Mouse (Mus musculus): ENCODE results near the gene Rac2.

Gene Rac2

DNA sequence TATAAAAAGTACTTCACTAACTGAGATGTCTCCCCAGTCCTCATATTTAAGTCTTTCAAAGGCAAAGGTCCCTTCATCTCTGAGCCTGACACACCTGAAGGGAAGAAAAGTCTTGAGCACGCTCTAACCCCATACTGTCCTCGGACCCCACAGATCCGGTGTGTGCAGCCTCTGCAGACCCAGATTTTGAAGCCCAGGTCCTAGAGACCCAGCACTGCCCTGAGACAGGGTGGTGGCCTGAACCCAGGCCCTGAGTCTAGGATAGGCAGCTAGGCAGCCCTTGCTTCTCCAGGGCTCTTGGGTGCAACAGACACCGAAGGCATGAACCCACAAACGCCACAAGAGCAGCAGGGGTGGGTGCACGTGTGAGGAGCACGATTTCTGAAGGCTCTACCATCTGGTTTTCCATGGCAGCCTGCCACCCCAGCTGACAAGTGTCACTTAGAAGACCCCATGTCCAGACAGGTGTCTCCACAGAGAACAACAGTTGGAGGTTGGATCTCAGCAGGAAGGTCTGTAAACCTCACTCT, 21.4 kb upstream of the Rac2 start:
- H3K9me3 ChIP-seq (ENCODE audit: low read length), result no peaks in the 10 kb centered on the region
- H3K27me3 ChIP-seq (ENCODE audit: insufficient read depth, low read length), result peaks cover 30% of the 10 kb centered on the region
- no peak overlapping the region for H3K4me3 ChIP-seq (replicated peaks; ENCODE audit: low read length)
- no peaks in the 10 kb centered on the region for H3K36me3 ChIP-seq (ENCODE audit: insufficient read depth, low read length)
- peaks cover 47% of the 10 kb centered on the region for H3K4me1 ChIP-seq (replicated peaks; ENCODE audit: low read depth, low read length)
- TF ChIP-seq NANOG (IDR thresholded peaks at IDR 0.05; ENCODE audit: borderline replicate concordance, low read length), result no peak
- TF ChIP-seq CTCF (conservative IDR thresholded peaks at IDR 0.05; ENCODE audit: low read length), result no peak
- TF ChIP-seq POU5F1 (IDR thresholded peaks at IDR 0.05; ENCODE audit: borderline replicate concordance, low read length), result no peak

DNA sequence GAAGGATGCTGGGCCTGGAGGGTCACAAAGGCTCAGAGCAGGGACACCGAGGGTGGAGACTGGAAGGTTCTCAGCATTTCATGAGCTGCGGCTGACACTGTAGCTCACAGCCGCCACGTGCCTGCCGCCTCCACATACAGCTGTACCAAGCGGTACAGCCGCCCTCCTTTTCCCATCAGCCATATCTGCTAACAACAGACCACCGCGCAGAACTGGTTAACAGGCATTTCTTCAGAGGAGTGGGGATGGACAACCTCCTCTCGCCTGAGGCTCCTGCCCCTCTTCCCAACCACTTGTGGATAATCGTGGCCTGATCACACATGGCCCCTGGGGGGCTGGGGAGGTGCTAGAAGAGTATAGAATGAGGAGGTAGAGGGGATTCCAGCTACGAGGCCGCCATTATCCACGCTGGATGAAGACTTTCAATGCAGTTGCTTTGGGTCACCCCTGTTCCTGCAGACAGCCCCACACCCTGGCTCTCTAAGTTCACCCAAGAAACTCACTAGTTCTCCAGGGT, 19.9 kb upstream of the Rac2 start:
- H3K36me3 ChIP-seq (ENCODE audit: insufficient read depth, low read length), result no peaks in the 10 kb centered on the region
- peaks cover 28% of the 10 kb centered on the region for H3K27me3 ChIP-seq (ENCODE audit: insufficient read depth, low read length)
- peaks cover 53% of the 10 kb centered on the region for H3K4me1 ChIP-seq (replicated peaks; ENCODE audit: low read depth, low read length)
- no peaks in the 10 kb centered on the region for H3K9me3 ChIP-seq (ENCODE audit: low read length)
- peak overlapping the region; percentile 29; the same call in 1 of the 2 replicates for H3K4me3 ChIP-seq (replicated peaks; ENCODE audit: low read length)
- peak; percentile 22 for TF ChIP-seq CTCF (conservative IDR thresholded peaks at IDR 0.05; ENCODE audit: low read length)
- no peak for TF ChIP-seq NANOG (IDR thresholded peaks at IDR 0.05; ENCODE audit: borderline replicate concordance, low read length)
- no peak for TF ChIP-seq POU5F1 (IDR thresholded peaks at IDR 0.05; ENCODE audit: borderline replicate concordance, low read length)

DNA sequence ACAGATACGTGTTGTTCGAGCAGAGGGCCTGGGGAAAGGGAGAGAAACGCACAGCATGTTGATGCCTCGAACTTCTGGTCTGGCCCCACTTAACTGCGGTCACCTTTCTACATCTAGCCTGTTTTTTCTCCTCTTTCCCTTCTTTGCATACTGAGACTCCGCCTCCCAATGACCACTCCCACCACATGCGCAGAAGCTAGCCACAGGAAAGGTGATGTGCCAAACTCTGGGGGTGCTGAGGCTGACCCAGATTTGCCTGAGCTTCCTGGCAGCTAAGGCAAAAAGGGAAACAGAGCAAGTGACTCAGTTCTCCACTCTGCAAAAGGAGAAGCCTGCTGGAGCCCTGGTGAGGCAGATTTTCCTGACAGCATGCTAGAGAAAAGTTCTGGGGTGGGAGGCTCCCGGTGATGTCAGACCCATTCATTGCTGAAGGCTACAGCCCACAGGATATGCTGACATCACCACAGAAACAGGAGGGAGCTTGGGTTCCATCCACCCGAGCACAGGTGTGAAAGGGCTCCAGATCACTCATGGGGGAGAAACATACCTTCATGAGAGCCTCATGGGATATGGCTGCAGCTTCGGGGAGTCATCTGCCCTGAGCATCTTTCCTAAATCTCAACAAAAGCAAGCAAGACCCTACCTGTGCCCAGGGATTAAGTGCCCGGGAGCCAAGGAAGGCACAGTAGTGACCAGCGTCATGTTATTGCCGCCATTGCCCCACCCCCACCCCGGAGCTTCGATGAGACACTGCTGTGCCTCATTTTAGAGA, 19.3 kb upstream of the Rac2 start:
- no peaks in the 10 kb centered on the region for H3K36me3 ChIP-seq (ENCODE audit: insufficient read depth, low read length)
- H3K4me3 ChIP-seq (replicated peaks; ENCODE audit: low read length), result peak overlapping the region; percentile 29; the same call in 1 of the 2 replicates
- peaks cover 53% of the 10 kb centered on the region for H3K4me1 ChIP-seq (replicated peaks; ENCODE audit: low read depth, low read length)
- TF ChIP-seq CTCF (conservative IDR thresholded peaks at IDR 0.05; ENCODE audit: low read length) (no peak), NANOG (IDR thresholded peaks at IDR 0.05; ENCODE audit: borderline replicate concordance, low read length) (no peak), POU5F1 (IDR thresholded peaks at IDR 0.05; ENCODE audit: borderline replicate concordance, low read length) (no peak)
- no peaks in the 10 kb centered on the region for H3K9me3 ChIP-seq (ENCODE audit: low read length)
- peaks cover 28% of the 10 kb centered on the region for H3K27me3 ChIP-seq (ENCODE audit: insufficient read depth, low read length)

DNA sequence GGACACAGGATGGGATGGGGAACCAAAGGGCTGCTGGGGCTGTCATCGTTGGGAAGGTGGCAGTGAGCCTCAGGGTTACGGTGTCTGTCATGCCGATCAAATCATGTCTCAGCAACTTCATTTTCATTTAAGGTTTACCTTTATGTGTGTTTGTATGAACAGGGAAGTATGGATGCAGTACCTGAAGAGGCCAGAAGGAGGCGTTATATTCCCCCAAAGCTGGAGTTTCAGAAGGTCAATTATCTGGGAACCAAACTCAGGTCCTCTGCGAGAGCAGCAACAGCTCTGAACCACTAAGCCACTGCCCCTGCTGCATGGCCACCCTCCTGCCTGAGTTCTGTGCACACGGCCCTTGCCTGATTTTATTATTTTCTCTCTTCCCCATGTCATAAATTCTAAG, 18.2 kb upstream of the Rac2 start:
- TF ChIP-seq POU5F1 (IDR thresholded peaks at IDR 0.05; ENCODE audit: borderline replicate concordance, low read length) (no peak), NANOG (IDR thresholded peaks at IDR 0.05; ENCODE audit: borderline replicate concordance, low read length) (no peak), CTCF (conservative IDR thresholded peaks at IDR 0.05; ENCODE audit: low read length) (peak; percentile 81)
- no peaks in the 10 kb centered on the region for H3K36me3 ChIP-seq (ENCODE audit: insufficient read depth, low read length)
- H3K9me3 ChIP-seq (ENCODE audit: low read length), result peaks cover 6% of the 10 kb centered on the region; the same call in 1 of the 2 replicates
- H3K27me3 ChIP-seq (ENCODE audit: insufficient read depth, low read length), result peaks cover 28% of the 10 kb centered on the region
- peaks cover 56% of the 10 kb centered on the region for H3K4me1 ChIP-seq (replicated peaks; ENCODE audit: low read depth, low read length)
- no peak overlapping the region for H3K4me3 ChIP-seq (replicated peaks; ENCODE audit: low read length)

DNA sequence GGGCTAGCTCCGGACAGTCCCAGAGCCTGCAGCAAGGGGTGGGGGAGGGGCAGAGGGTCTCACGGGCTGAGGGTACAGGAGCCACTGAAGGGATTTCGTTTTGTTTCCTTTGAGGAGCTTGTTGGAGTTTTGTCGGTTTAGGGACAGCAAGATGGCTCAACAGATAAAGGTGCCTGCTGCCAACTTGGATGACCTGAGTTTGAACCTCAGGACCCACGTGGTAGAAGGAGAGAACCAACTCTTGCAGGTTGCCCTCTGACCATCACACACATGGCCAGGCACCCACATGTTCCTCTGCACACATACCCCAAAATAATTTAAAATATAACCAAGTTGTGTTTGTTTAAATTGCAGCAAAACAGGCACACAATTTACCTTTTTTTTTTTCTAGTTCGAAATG, 17.4 kb upstream of the Rac2 start:
- no peak for TF ChIP-seq POU5F1 (IDR thresholded peaks at IDR 0.05; ENCODE audit: borderline replicate concordance, low read length)
- Histone ChIP-seq H3K9me3 (ENCODE audit: low read length) (peaks cover 6% of the 10 kb centered on the region; the same call in 1 of the 2 replicates), H3K36me3 (ENCODE audit: insufficient read depth, low read length) (no peaks in the 10 kb centered on the region), H3K4me1 (replicated peaks; ENCODE audit: low read depth, low read length) (peaks cover 56% of the 10 kb centered on the region), H3K27me3 (ENCODE audit: insufficient read depth, low read length) (peaks cover 28% of the 10 kb centered on the region), H3K4me3 (replicated peaks; ENCODE audit: low read length) (no peak overlapping the region)

DNA sequence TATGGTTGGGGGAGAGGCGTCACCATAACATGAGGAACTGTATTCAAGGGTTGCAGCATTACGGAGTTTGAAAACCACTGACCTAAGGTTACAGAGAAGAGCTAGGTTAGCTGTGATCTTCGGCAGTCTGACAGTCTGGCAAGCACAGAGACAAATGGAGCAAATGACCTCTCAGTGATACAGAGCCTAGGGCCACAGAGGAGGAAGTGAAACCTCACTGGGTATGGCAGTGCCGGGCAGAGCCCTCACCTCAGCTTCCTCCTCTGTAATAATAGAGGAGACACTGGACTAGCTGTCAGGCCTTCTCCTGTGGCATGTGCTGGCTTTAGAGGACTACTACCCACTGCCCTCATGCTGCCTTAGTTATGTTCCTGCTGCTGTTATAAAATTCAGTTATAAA, 16.3 kb upstream of the Rac2 start:
- peaks cover 20% of the 10 kb centered on the region for H3K27me3 ChIP-seq (ENCODE audit: insufficient read depth, low read length)
- no peak overlapping the region for H3K4me3 ChIP-seq (replicated peaks; ENCODE audit: low read length)
- H3K36me3 ChIP-seq (ENCODE audit: insufficient read depth, low read length), result no peaks in the 10 kb centered on the region
- peaks cover 6% of the 10 kb centered on the region; the same call in 1 of the 2 replicates for H3K9me3 ChIP-seq (ENCODE audit: low read length)
- peaks cover 57% of the 10 kb centered on the region for H3K4me1 ChIP-seq (replicated peaks; ENCODE audit: low read depth, low read length)
- TF ChIP-seq NANOG (IDR thresholded peaks at IDR 0.05; ENCODE audit: borderline replicate concordance, low read length) (no peak), CTCF (conservative IDR thresholded peaks at IDR 0.05; ENCODE audit: low read length) (no peak), POU5F1 (IDR thresholded peaks at IDR 0.05; ENCODE audit: borderline replicate concordance, low read length) (no peak)

DNA sequence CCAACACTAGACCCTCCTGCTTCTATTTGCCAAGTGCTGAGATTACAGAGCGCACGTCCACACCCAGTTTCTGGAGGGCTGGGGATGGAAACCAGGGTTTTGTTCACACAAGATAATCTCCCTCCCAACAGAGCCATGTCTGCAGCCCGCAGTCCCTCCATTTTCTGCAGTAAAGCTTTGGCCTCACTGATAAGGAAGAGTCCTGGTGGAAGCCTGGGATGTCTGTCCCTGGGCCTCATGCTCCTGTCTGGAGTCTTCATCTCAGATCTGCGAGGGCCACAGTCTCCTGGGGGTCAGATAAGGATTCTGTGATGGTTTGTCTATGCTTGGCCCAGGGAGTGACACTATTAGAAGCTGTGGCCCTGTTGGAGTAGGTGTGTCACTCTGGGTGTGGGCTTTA, 15.5 kb upstream of the Rac2 start:
- Histone ChIP-seq H3K4me1 (replicated peaks; ENCODE audit: low read depth, low read length) (peaks cover 64% of the 10 kb centered on the region), H3K27me3 (ENCODE audit: insufficient read depth, low read length) (peaks cover 16% of the 10 kb centered on the region), H3K4me3 (replicated peaks; ENCODE audit: low read length) (no peak overlapping the region), H3K36me3 (ENCODE audit: insufficient read depth, low read length) (no peaks in the 10 kb centered on the region), H3K9me3 (ENCODE audit: low read length) (peaks cover 6% of the 10 kb centered on the region; the same call in 1 of the 2 replicates)
- TF ChIP-seq NANOG (IDR thresholded peaks at IDR 0.05; ENCODE audit: borderline replicate concordance, low read length) (no peak), POU5F1 (IDR thresholded peaks at IDR 0.05; ENCODE audit: borderline replicate concordance, low read length) (no peak), CTCF (conservative IDR thresholded peaks at IDR 0.05; ENCODE audit: low read length) (no peak)

DNA sequence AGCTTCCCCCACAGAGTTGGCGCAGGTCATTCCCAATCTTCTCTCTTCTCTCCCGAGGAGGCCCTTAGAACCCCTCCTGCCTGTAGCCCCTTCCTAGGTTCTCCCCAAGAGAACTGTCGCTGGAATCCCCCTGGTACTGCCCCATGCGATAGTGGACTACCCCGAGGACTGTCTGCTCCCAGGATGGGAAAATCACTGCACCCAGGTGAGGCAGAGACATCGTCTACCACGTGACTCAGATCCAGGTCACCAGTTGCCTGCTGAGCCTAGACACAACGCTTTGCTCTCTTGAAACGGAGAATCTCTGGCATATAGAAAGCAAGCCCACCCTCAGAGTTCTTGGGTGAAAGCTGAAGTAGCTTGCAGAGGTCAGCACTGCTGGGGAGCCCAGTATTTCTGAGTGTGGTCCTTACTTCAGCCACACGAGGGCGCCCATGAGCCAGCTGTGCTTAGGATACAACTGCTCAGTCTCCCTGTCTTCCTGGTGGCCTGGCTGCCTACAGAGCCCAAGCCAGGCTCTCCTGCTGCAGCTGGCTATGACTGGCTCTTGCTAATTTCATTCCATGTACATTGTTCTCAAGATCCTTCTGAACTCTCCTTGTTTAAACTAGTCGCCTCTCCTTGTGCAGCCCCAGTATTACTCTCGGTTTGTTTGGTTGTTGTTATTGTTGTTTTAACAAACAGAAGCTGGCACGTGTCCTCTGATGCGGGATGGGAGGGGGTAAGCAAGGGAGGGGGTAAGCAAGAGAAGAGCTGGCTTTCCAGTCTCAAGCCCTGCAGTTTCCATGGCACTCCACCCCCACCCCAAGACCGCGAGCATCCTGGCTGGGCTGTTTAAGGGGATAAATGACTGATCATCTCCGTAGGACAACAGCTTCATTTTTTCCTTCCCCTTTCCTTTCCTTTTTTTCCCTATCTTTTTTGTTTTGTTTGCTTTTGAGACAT, 14.7 kb upstream of the Rac2 start:
- H3K4me3 ChIP-seq (replicated peaks; ENCODE audit: low read length), result peak overlapping the region; percentile 20; the same call in 1 of the 2 replicates
- H3K36me3 ChIP-seq (ENCODE audit: insufficient read depth, low read length), result no peaks in the 10 kb centered on the region
- H3K4me1 ChIP-seq (replicated peaks; ENCODE audit: low read depth, low read length), result peaks cover 62% of the 10 kb centered on the region
- peaks cover 9% of the 10 kb centered on the region; the same call in 1 of the 2 replicates for H3K27me3 ChIP-seq (ENCODE audit: insufficient read depth, low read length)
- TF ChIP-seq NANOG (IDR thresholded peaks at IDR 0.05; ENCODE audit: borderline replicate concordance, low read length), result no peak
- peak; percentile 89 for TF ChIP-seq CTCF (conservative IDR thresholded peaks at IDR 0.05; ENCODE audit: low read length)
- H3K9me3 ChIP-seq (ENCODE audit: low read length), result peaks cover 6% of the 10 kb centered on the region; the same call in 1 of the 2 replicates
